Mouse (Mus musculus) forebrain, embryonic 16.5 days (tissue): ENCODE data around the gene Cep164. TPM values are rescaled to one million over a fixed set of nuclear protein-coding genes. Genes with fewer than 3 reads are reported as not detected.

ENCODE experiments used
- ATAC-seq: fragments of 200-750 bp; cut with Nextera tagmentation; 2 replicates; pipeline ENCODE4 v1.8.0; 2017; ENCODE audit warnings: mild to moderate bottlenecking, moderate library complexity
- H3K27ac ChIP-seq: fragments of 300-500 bp; sonication (generic); 2 replicates; pipeline ENCODE4 v1.5.1; 2014; ENCODE audit warnings: low read length, control low read depth
- H3K27me3 ChIP-seq: fragments of 300-500 bp; sonication (generic); replicated peaks from 2 replicates; pipeline ENCODE4 v1.6.1; 2014; ENCODE audit warnings: low read length; ENCODE audit not compliant: control insufficient read depth, insufficient read depth
- H3K36me3 ChIP-seq: fragments of 300-500 bp; sonication (generic); 2 replicates; pipeline ENCODE4 v1.6.1; 2014; ENCODE audit not compliant: control insufficient read depth, insufficient read depth
- H3K4me1 ChIP-seq: fragments of 300-500 bp; sonication (generic); replicated peaks from 2 replicates; pipeline ENCODE4 v1.6.1; 2014; ENCODE audit warnings: low read length; ENCODE audit not compliant: control insufficient read depth, insufficient read depth
- H3K4me2 ChIP-seq: fragments of 300-500 bp; sonication (generic); 2 replicates; pipeline ENCODE4 v1.6.1; 2014; ENCODE audit warnings: mild to moderate bottlenecking, low read length, control low read depth
- H3K4me3 ChIP-seq: fragments of 300-500 bp; sonication (generic); replicated peaks from 2 replicates; pipeline ENCODE4 v1.5.1; 2014; ENCODE audit warnings: mild to moderate bottlenecking, low read length, control low read depth
- H3K9ac ChIP-seq: fragments of 300-500 bp; sonication (generic); replicated peaks from 2 replicates; pipeline ENCODE4 v1.6.1; 2014; ENCODE audit warnings: low read depth, low read length, control low read depth
- H3K9me3 ChIP-seq: fragments of 300-500 bp; sonication (generic); 2 replicates; pipeline ENCODE4 v1.6.1; 2016; ENCODE audit warnings: low read length; ENCODE audit not compliant: control insufficient read depth
- WGBS: fragments of 180-500 bp; shearing (Covaris S2); extraction: QIAGEN DNeasy Blood & Tissue Kit; methylation state at CpG from one replicate; pipeline ENCODE4 v1.1.7; 2014; 5-methylcytosine and 5-hydroxymethylcytosine counted together
- polyA plus RNA-seq: library from polyadenylated mRNA; unstranded; fragments of >200 nt; fragmentation: Nextera tagmentation; extraction: Ambion mirVana; gene quantifications from 2 replicates; pipeline ENCODE4 v1.2.1, GENCODE M21; 2015

The Cep164 gene
- polyA plus RNA-seq, 1 experiment from 2014 or later = 17.9 TPM

GRCm38 (mm10) chr9:45797271-45797670, 31.2 kb downstream of the Cep164 start:
- Histone ChIP-seq H3K4me3 (no peak overlapping the region), H3K27ac (no peak overlapping the region), H3K4me2 (no peak overlapping the region), H3K27me3 (no peaks in the 10 kb centered on the region), H3K9me3 (no peaks in the 10 kb centered on the region), H3K4me1 (peaks cover 24% of the 10 kb centered on the region), H3K9ac (no peak overlapping the region), H3K36me3 (0 out of 2 replicates have a peak, but pooled peaks cover 3% of the 10 kb centered on the region)
- WGBS = 62% methylated on average over 3 of the region's 3 CpGs
- ATAC-seq = no peak

GRCm38 (mm10) chr9:45795722-45796121, 32.8 kb downstream of the Cep164 start:
- no peak for ATAC-seq
- Histone ChIP-seq H3K27me3 (no peaks in the 10 kb centered on the region), H3K36me3 (0 out of 2 replicates have a peak, but pooled peaks cover 3% of the 10 kb centered on the region), H3K4me3 (no peak overlapping the region), H3K4me2 (no peak overlapping the region), H3K4me1 (peaks cover 26% of the 10 kb centered on the region), H3K9ac (no peak overlapping the region), H3K27ac (no peak overlapping the region), H3K9me3 (no peaks in the 10 kb centered on the region)
- WGBS = 83% methylated on average over 5 of the region's 5 CpGs

- Histone ChIP-seq H3K9me3 (no peaks in the 10 kb centered on the region), H3K27ac (no peak overlapping the region), H3K4me2 (no peak overlapping the region), H3K4me1 (peaks cover 16% of the 10 kb centered on the region), H3K27me3 (no peaks in the 10 kb centered on the region), H3K9ac (no peak overlapping the region), H3K36me3 (0 out of 2 replicates have a peak, but pooled peaks cover 3% of the 10 kb centered on the region), H3K4me3 (no peak overlapping the region)
- ATAC-seq = no peak
- WGBS = 77% methylated on average over 6 of the region's 6 CpGs
These were observed 34.8 kb downstream of the Cep164 start for GRCm38 (mm10) chr9:45793697-45794096.

DNA sequence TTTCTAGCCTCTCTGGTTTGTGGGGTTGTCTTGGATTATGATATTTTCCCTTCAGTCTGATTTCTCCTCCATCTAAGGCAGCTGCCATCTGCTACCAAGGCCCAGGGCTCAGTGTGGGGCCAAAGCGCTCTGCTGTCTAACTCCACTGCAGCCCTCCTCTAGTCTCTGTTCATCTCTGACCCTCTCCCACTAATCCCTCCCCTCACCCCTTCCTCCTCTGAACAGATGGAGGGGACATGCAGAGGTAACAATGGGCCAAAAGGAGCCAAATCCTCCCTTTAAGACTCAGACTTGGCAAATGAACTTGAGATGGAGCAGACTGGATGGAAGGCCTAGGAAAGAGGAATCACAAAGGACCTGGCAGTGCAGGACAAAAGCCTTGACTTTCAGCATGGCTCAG, 36.3 kb downstream of the Cep164 start:
- no peaks in the 10 kb centered on the region for H3K9me3 ChIP-seq
- no peak overlapping the region for H3K4me2 ChIP-seq
- H3K27ac ChIP-seq = 0 out of 2 replicates have a peak overlapping the region, but pooled peaks have one; percentile 10
- 83% methylated on average over 1 of the region's 1 CpGs for WGBS
- H3K36me3 ChIP-seq = 0 out of 2 replicates have a peak, but pooled peaks cover 3% of the 10 kb centered on the region
- H3K4me1 ChIP-seq = peaks cover 4% of the 10 kb centered on the region
- H3K4me3 ChIP-seq = no peak overlapping the region
- no peak for ATAC-seq
- no peak overlapping the region for H3K9ac ChIP-seq
- no peaks in the 10 kb centered on the region for H3K27me3 ChIP-seq

DNA sequence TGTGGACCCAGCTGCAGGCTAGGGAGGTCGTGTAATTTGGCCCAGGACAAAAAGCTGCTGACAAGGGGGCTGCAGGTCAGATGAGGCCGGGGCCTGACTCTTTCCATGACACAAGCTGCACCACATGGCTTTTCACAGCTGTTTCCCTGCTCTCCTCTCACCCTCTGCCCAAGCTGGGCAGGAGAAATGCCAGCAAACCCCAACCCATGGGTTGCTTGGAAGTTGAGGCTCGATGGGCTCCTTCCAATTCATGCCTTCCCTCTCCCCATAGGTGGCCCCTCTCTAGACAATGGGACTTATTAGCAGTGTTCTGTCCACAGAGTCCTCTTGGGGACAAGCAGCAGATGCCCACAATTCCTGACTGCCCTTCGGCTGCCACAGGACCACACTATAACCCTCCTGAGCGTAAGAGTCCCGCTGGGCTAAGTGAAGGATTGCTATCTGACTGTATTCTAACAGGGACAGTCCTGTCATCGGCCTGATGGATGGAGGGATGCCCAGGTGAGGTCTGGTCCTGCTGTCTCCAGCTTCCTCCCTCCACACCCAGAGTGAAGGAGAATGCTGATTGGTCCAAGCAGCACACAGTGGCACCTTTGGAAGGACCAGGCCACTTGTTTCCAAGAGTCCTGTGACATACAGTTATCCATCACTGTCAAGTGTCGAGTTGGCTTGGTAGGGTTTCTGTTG, 36.9 kb downstream of the Cep164 start:
- Histone ChIP-seq H3K9me3 (no peaks in the 10 kb centered on the region), H3K4me3 (no peak overlapping the region), H3K27me3 (no peaks in the 10 kb centered on the region), H3K4me1 (peaks cover 4% of the 10 kb centered on the region), H3K9ac (no peak overlapping the region), H3K36me3 (0 out of 2 replicates have a peak, but pooled peaks cover 3% of the 10 kb centered on the region), H3K4me2 (no peak overlapping the region), H3K27ac (no peak overlapping the region)
- ATAC-seq = no peak
- 81% methylated on average over 8 of the region's 8 CpGs for WGBS

DNA sequence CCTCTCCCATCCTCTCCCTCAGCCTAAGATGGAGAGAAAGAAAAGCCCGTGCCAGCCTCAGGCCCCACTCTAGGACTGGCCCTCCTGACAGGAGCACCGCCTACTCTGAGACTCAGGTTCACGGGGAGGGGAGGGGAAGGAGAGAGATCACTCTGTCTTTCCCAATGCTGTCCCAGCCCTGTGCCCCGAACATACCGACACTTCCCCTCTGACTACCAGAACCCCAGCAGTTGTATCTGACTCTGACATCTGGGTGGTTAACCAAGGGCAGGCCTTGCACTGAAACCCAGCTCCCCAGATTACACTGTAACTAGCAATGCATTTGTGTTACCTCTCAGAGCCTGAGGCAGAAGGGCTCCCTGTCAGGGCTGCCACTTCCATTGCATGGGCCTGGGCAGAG, 40.1 kb downstream of the Cep164 start:
- ATAC-seq = no peak
- Histone ChIP-seq H3K4me2 (no peak overlapping the region), H3K27me3 (no peaks in the 10 kb centered on the region), H3K4me3 (no peak overlapping the region), H3K36me3 (0 out of 2 replicates have a peak, but pooled peaks cover 3% of the 10 kb centered on the region), H3K27ac (no peak overlapping the region), H3K9ac (no peak overlapping the region), H3K4me1 (peaks cover 8% of the 10 kb centered on the region), H3K9me3 (no peaks in the 10 kb centered on the region)
- WGBS = 61% methylated on average over 5 of the region's 5 CpGs

GRCm38 (mm10) chr9:45787547-45787946, 40.9 kb downstream of the Cep164 start:
- 78% methylated on average over 6 of the region's 6 CpGs for WGBS
- H3K4me3 ChIP-seq = no peak overlapping the region
- H3K9me3 ChIP-seq = no peaks in the 10 kb centered on the region
- no peak overlapping the region for H3K27ac ChIP-seq
- no peaks in the 10 kb centered on the region for H3K27me3 ChIP-seq
- H3K4me2 ChIP-seq = no peak overlapping the region
- ATAC-seq = no peak
- H3K36me3 ChIP-seq = no peaks in the 10 kb centered on the region
- H3K9ac ChIP-seq = no peak overlapping the region
- H3K4me1 ChIP-seq = peaks cover 11% of the 10 kb centered on the region

GRCm38 (mm10) chr9:45787071-45787470, 41.4 kb downstream of the Cep164 start:
- Histone ChIP-seq H3K36me3 (no peaks in the 10 kb centered on the region), H3K4me1 (peaks cover 7% of the 10 kb centered on the region), H3K9ac (no peak overlapping the region), H3K4me3 (no peak overlapping the region), H3K4me2 (no peak overlapping the region), H3K27me3 (no peaks in the 10 kb centered on the region), H3K27ac (no peak overlapping the region), H3K9me3 (no peaks in the 10 kb centered on the region)
- 81% methylated on average over 8 of the region's 8 CpGs for WGBS
- no peak for ATAC-seq

DNA sequence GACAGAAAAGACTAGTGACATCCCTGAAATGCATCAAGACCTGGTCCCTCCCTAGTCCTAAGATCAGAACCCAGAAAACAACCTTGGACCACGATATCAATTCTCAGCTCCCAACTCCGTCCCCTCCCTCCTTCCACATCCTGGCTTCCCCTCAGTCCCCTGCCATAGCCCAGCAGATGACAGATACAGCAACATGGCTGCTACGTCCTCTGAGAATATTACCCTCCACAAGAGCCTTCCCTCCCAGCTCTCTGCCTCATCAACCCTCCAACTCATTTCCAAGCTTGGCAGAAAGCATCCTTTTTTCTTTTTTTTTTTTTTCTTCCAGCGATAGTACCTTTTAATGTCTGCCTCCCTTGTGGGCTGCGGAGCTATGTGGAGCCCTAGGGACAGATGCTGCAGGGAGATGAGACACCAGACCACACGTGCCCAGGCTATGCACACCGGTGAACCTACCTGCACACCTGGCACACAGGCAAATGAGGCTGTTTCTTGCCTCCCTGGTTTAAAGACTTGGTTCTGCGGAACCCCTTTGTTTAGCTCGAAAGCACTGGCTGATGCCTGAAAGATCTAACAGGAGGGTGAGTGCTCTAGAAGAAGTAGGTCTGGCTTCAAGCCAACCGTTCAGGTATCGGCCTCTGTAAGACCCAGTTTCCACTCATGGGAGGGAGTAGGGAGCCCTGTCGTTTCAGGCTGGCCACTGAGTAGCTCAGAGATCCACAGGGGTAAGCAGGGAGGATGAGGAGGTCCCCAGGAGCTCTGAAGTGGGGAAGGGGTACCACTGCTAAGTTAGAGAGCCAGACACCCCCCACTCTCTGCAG, 45.0 kb downstream of the Cep164 start:
- Histone ChIP-seq H3K27ac (peak overlapping the region; percentile 21), H3K9me3 (no peaks in the 10 kb centered on the region), H3K4me3 (no peak overlapping the region), H3K4me1 (peaks cover 7% of the 10 kb centered on the region), H3K9ac (peak overlapping the region; percentile 36; the same call in 1 of the 2 replicates), H3K27me3 (no peaks in the 10 kb centered on the region), H3K36me3 (peaks cover 4% of the 10 kb centered on the region; the same call in 1 of the 2 replicates), H3K4me2 (no peak overlapping the region)
- ATAC-seq = no peak
- WGBS = 73% methylated on average over 12 of the region's 12 CpGs
